Mouse (Mus musculus) kidney, embryonic 14.5 days (tissue): ENCODE data around the gene Nr1d1. TPM values are rescaled to one million over a fixed set of nuclear protein-coding genes. Genes with fewer than 3 reads are reported as not detected.

Source experiments
- ATAC-seq: fragments of 200-750 bp; cut with Nextera tagmentation; 2 replicates; pipeline ENCODE4 v1.8.0; 2017; ENCODE audit warnings: moderate number of reproducible peaks, mild to moderate bottlenecking, moderate TSS enrichment, moderate library complexity; ENCODE audit not compliant: low FRiP score, low TSS enrichment
- H3K27ac ChIP-seq: fragments of 300-500 bp; sonication (generic); 2 replicates; pipeline ENCODE4 v1.5.1; 2014; ENCODE audit warnings: low read depth, mild to moderate bottlenecking, low read length, moderate library complexity, mixed read lengths
- H3K27me3 ChIP-seq: fragments of 300-500 bp; sonication (generic); 2 replicates; pipeline ENCODE4 v1.6.1; 2014; ENCODE audit warnings: mild to moderate bottlenecking, low read length; ENCODE audit not compliant: control insufficient read depth, insufficient read depth
- H3K36me3 ChIP-seq: fragments of 300-500 bp; sonication (generic); 2 replicates; pipeline ENCODE4 v1.6.1; 2014; ENCODE audit warnings: low read length, mixed read lengths; ENCODE audit not compliant: control insufficient read depth, insufficient read depth
- H3K4me1 ChIP-seq: fragments of 300-500 bp; sonication (generic); 2 replicates; pipeline ENCODE4 v1.6.1; 2014; ENCODE audit warnings: low read length, mixed read lengths; ENCODE audit not compliant: control insufficient read depth, insufficient read depth
- H3K4me2 ChIP-seq: fragments of 300-500 bp; sonication (generic); replicated peaks from 2 replicates; pipeline ENCODE4 v1.6.1; 2014; ENCODE audit warnings: low read depth, mild to moderate bottlenecking, low read length
- H3K4me3 ChIP-seq: fragments of 300-500 bp; sonication (generic); 2 replicates; pipeline ENCODE4 v1.5.1; 2014; ENCODE audit warnings: mild to moderate bottlenecking, low read length
- H3K9ac ChIP-seq: fragments of 300-500 bp; sonication (generic); 2 replicates; pipeline ENCODE4 v1.6.1; 2014; ENCODE audit warnings: low read depth, mild to moderate bottlenecking, low read length, moderate library complexity
- H3K9me3 ChIP-seq: fragments of 300-500 bp; sonication (generic); 2 replicates; pipeline ENCODE4 v1.6.1; 2016; ENCODE audit warnings: low read length; ENCODE audit not compliant: control insufficient read depth
- WGBS: fragments of 180-500 bp; shearing (Covaris S2); extraction: QIAGEN DNeasy Blood & Tissue Kit; methylation state at CpG from one replicate; pipeline ENCODE4 v1.1.7; 2014; 5-methylcytosine and 5-hydroxymethylcytosine counted together
- polyA plus RNA-seq: library from polyadenylated mRNA; unstranded; fragments of >200 nt; fragmentation: Nextera tagmentation; extraction: Ambion mirVana; gene quantifications from 2 replicates; pipeline ENCODE4 v1.2.1, GENCODE M21; 2014

Nr1d1 gene
- polyA plus RNA-seq, 1 experiment from 2014 or later = 2.6 TPM

DNA sequence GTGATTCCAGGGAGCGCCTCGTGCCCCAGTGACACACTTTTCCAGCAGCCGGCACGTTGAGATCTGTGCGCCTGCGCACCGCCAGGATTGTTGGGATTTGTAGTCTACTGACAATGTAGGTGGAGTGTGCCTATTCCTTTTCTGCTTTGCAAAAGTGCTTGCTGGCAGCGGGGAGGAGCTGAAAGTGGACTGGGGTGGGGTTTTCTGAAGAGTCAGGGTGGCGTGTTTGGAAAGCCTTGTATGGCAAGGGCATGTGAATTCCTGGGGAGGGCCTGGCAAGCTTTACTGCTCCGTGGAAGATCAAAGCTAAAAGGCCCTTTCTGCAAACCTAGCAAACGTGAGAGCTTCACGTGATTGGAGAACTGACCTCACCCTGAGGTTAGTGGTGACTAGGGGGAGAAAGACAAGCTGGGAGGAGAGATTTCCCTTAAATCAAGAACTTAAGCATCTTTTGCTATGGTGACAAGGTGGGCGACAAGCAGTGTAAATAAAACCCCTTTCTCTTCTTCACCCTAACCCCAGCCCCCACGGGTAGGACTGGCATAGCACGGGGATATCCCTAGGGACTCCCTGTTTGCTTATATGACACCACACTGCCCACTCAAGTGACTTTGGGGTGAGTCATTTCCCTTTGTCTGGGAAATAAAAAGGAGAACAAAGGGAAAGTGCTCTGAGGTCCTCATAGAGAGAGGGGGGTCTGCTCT is 367 bp upstream of the Nr1d1 start:
- peak overlapping the region; percentile 34 for H3K4me3 ChIP-seq
- H3K9ac ChIP-seq = peak overlapping the region; percentile 38; the same call in 1 of the 2 replicates
- peak overlapping the region; percentile 77 for H3K4me2 ChIP-seq
- peaks cover 53% of the 10 kb centered on the region for H3K4me1 ChIP-seq
- 2% methylated on average over 15 of the region's 15 CpGs for WGBS
- no peaks in the 10 kb centered on the region; the same call in 1 of the 2 replicates for H3K36me3 ChIP-seq
- H3K27ac ChIP-seq = peak overlapping the region; percentile 94
- no peaks in the 10 kb centered on the region for H3K27me3 ChIP-seq
- H3K9me3 ChIP-seq = no peaks in the 10 kb centered on the region
- ATAC-seq = peak; percentile 67

DNA sequence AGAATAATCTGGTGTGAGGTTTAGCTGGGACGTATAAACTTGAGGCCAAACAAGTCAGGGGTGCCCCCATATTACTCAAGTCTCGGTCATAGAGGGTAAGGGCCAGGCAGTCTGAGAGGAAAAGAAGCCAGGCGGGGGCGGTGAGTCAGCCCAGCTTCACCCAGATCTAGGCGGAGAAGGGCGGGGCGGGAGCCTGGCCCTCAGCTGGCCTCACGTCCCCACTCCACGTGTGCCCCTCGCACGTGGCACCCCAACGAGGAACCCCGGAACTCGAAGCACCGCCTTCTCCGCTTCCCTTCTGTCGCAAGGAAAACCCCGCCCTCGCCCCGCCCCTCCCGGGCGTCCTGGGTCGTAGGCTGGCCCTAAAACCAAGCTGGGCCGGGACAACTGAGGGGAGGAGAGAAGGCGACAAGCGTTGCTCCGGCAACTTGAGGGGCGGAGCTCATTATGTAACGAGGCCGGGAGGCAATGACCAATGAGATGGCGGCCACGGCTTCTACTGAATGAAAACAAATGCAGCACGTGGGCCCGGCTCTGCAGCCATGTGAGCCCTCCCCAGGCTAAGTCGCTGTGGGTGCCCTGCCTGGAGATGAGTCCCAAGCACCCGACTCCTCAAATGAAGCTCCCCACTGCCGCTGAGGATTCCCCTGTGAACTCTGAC is 1.4 kb downstream of the Nr1d1 start:
- peak overlapping the region; percentile 34 for H3K4me3 ChIP-seq
- peak overlapping the region; percentile 28; the same call in 1 of the 2 replicates for H3K9ac ChIP-seq
- WGBS = under 1% methylated on average over 37 of the region's 37 CpGs
- H3K27ac ChIP-seq = no peak overlapping the region
- H3K4me2 ChIP-seq = peak overlapping the region; percentile 77
- ATAC-seq = peak; percentile 74
- H3K27me3 ChIP-seq = no peaks in the 10 kb centered on the region
- no peaks in the 10 kb centered on the region for H3K9me3 ChIP-seq
- H3K36me3 ChIP-seq = peaks cover 14% of the 10 kb centered on the region
- peaks cover 51% of the 10 kb centered on the region for H3K4me1 ChIP-seq

- ATAC-seq = no peak
- no peak overlapping the region for H3K4me2 ChIP-seq
- H3K9me3 ChIP-seq = no peaks in the 10 kb centered on the region
- no peaks in the 10 kb centered on the region for H3K27me3 ChIP-seq
- H3K4me1 ChIP-seq = peaks cover 58% of the 10 kb centered on the region
- no peak overlapping the region for H3K4me3 ChIP-seq
- H3K9ac ChIP-seq = no peak overlapping the region
- H3K27ac ChIP-seq = no peak overlapping the region
- 46% methylated on average over 8 of the region's 8 CpGs for WGBS
- peaks cover 15% of the 10 kb centered on the region for H3K36me3 ChIP-seq
Observed at GRCm38 (mm10) chr11:98772667-98773171, 2.4 kb downstream of the Nr1d1 start.

- ATAC-seq = no peak
- Histone ChIP-seq H3K4me3 (no peak overlapping the region), H3K9me3 (no peaks in the 10 kb centered on the region), H3K4me1 (peaks cover 61% of the 10 kb centered on the region), H3K36me3 (peaks cover 15% of the 10 kb centered on the region), H3K27ac (no peak overlapping the region), H3K9ac (no peak overlapping the region), H3K4me2 (no peak overlapping the region), H3K27me3 (no peaks in the 10 kb centered on the region)
- WGBS = 90% methylated on average over 11 of the region's 11 CpGs
Observed at GRCm38 (mm10) chr11:98771844-98772525, 3.1 kb downstream of the Nr1d1 start.

DNA sequence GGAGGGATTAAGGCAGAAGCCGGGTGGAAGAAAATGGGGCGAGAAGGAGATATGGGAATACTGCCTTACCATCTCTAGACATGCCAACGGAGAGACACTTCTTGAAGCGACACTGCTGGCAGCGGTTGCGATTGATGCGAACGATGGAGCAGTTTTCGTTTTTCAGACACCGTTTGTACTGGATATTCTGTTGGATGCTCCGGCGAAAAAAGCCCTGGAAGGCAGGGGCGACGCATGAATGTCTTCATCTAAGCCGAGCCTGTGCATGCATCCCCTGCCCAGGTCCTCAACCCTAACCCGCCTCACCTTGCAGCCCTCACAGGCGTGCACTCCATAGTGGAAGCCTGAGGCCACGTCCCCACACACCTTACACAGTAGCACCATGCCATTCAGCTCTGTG is 4.0 kb downstream of the Nr1d1 start:
- ATAC-seq = no peak
- WGBS = 96% methylated on average over 18 of the region's 18 CpGs
- peaks cover 15% of the 10 kb centered on the region for H3K36me3 ChIP-seq

DNA sequence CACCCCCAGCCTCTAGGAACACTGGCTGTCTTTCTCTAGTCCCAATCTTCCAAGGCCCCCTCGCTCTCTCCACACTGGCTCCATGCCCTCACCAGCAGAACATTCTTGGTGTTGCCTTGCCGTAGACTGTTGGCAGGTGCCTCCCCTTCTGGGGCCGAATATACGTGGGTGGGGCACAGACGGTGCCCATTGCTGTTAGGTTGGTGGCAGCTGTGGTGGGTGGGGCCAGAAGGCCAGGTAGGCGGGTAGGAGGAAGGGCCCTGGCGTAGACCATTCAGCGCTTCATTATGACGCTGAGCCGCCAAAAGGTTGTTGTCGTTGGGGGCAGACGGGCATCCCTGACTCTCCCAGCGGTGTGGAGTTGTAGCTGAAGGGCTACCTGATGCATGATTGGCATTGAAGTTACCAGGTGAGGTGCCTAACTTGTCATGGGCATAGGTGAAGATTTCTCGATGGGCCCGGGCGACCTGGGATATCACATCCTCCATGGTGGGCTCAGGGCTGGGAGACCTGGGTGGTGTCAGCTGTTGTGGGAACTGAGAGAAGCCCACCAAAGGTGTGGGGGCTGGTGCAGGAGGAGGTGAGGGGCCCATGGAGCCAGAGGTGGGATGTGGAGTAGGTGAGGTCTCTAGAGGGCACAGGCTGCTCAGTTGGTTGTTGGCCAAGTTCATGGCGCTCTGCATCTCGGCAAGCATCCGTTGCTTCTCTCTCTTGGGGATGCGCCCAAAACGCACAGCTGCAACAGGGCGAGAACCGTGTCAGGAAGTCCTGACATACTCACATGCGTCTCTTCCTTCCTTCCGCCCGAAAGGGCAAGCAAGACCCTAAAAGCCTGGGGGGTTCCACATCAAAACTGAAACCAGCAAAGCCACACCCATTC is 4.8 kb downstream of the Nr1d1 start:
- H3K9me3 ChIP-seq = no peaks in the 10 kb centered on the region
- H3K27ac ChIP-seq = no peak overlapping the region
- no peaks in the 10 kb centered on the region for H3K27me3 ChIP-seq
- no peak for ATAC-seq
- 92% methylated on average over 26 of the region's 26 CpGs for WGBS
- peaks cover 61% of the 10 kb centered on the region for H3K4me1 ChIP-seq
- no peak overlapping the region for H3K4me2 ChIP-seq
- H3K9ac ChIP-seq = no peak overlapping the region
- H3K4me3 ChIP-seq = no peak overlapping the region
- peaks cover 15% of the 10 kb centered on the region for H3K36me3 ChIP-seq

More for the DNA sequence above, 4.0 kb downstream of the Nr1d1 start:
- Histone ChIP-seq H3K9me3 (no peaks in the 10 kb centered on the region), H3K4me2 (no peak overlapping the region), H3K27me3 (no peaks in the 10 kb centered on the region), H3K9ac (no peak overlapping the region), H3K4me3 (no peak overlapping the region), H3K4me1 (peaks cover 61% of the 10 kb centered on the region), H3K27ac (no peak overlapping the region)

- H3K4me2 ChIP-seq = no peak overlapping the region
- H3K36me3 ChIP-seq = peaks cover 23% of the 10 kb centered on the region
- H3K4me1 ChIP-seq = peaks cover 56% of the 10 kb centered on the region
- H3K27ac ChIP-seq = peak overlapping the region; percentile 81; the same call in 1 of the 2 replicates
- no peaks in the 10 kb centered on the region for H3K9me3 ChIP-seq
- WGBS = 85% methylated on average over 25 of the region's 25 CpGs
- H3K9ac ChIP-seq = no peak overlapping the region
- H3K4me3 ChIP-seq = no peak overlapping the region
- ATAC-seq = no peak
- no peaks in the 10 kb centered on the region for H3K27me3 ChIP-seq
Observed at GRCm38 (mm10) chr11:98769007-98769954, 5.9 kb downstream of the Nr1d1 start.
